Mouse (Mus musculus): ENCODE results near the gene Adgrv1. TPM values are rescaled to one million over a fixed set of nuclear protein-coding genes. Genes with fewer than 3 reads are reported as not detected.

Adgrv1 gene
- total and polyA plus RNA-seq, 3 experiments, result 0.58 to 2.0 (median 1.2) TPM

GRCm38 (mm10) chr13:81425111-81425510 lies 207.8 kb downstream of the Adgrv1 start:
- no peak for DNase-seq

- DNase-seq, result no peak
These were observed 209.0 kb downstream of the Adgrv1 start for GRCm38 (mm10) chr13:81424002-81424401.

GRCm38 (mm10) chr13:81407881-81408460 lies 225.0 kb downstream of the Adgrv1 start:
- no peak for DNase-seq

GRCm38 (mm10) chr13:81402826-81403225 lies 230.1 kb downstream of the Adgrv1 start:
- DNase-seq, result no peak

GRCm38 (mm10) chr13:81402191-81402590 lies 230.8 kb downstream of the Adgrv1 start:
- no peak for DNase-seq

GRCm38 (mm10) chr13:81401742-81402141 lies 231.2 kb downstream of the Adgrv1 start:
- DNase-seq, result peak; percentile 24

GRCm38 (mm10) chr13:81385597-81386362 lies 247.2 kb downstream of the Adgrv1 start:
- peak; percentile 10 for DNase-seq

GRCm38 (mm10) chr13:81381835-81382234 lies 251.1 kb downstream of the Adgrv1 start:
- no peak for DNase-seq

GRCm38 (mm10) chr13:81370801-81371456 lies 262.0 kb downstream of the Adgrv1 start:
- DNase-seq, result peak; percentile 63

- DNase-seq, result no peak
These were observed 262.8 kb downstream of the Adgrv1 start for GRCm38 (mm10) chr13:81370196-81370595.

- DNase-seq, result no peak
These were observed 263.4 kb downstream of the Adgrv1 start for GRCm38 (mm10) chr13:81369564-81369963.

- no peak for DNase-seq
These were observed 264.0 kb downstream of the Adgrv1 start for GRCm38 (mm10) chr13:81368987-81369386.

GRCm38 (mm10) chr13:81367681-81368376 lies 265.1 kb downstream of the Adgrv1 start:
- no peak for DNase-seq

GRCm38 (mm10) chr13:81360338-81360737 lies 272.6 kb downstream of the Adgrv1 start:
- no peak for DNase-seq

GRCm38 (mm10) chr13:81358766-81359165 lies 274.2 kb downstream of the Adgrv1 start:
- DNase-seq, result no peak

- DNase-seq, result peak; percentile 64
These were observed 274.6 kb downstream of the Adgrv1 start for GRCm38 (mm10) chr13:81358365-81358764.

- DNase-seq, result no peak
These were observed 275.7 kb downstream of the Adgrv1 start for GRCm38 (mm10) chr13:81357215-81357614.

GRCm38 (mm10) chr13:81354587-81354986 lies 278.4 kb downstream of the Adgrv1 start:
- DNase-seq, result no peak

- peak; percentile 56 for DNase-seq
These were observed 280.7 kb downstream of the Adgrv1 start for GRCm38 (mm10) chr13:81352296-81352695.

GRCm38 (mm10) chr13:81351462-81352155 lies 281.3 kb downstream of the Adgrv1 start:
- no peak for DNase-seq

- no peak for DNase-seq
These were observed 285.5 kb downstream of the Adgrv1 start for GRCm38 (mm10) chr13:81347261-81347980.

Data from adrenal gland, adult 2 months (tissue).